Mouse (Mus musculus): Measurements from ENCODE around the gene Nploc4.
"Not testable (repeated sequence)": the region's sequence is repeated elsewhere in the genome, so short reads cannot be mapped to it uniquely, and the experiment has no call there.

Nploc4 gene

GRCm38 (mm10) chr11:120442765-120443280, 5.3 kb upstream of the Nploc4 start:
- in situ Hi-C loops (cut with MboI, MseI): loop anchor here in 1 of 2 experiments (10.0 kb wide), 1 partner anchor 638 kb away; no protein-coding TSS in a partner anchor

DNA sequence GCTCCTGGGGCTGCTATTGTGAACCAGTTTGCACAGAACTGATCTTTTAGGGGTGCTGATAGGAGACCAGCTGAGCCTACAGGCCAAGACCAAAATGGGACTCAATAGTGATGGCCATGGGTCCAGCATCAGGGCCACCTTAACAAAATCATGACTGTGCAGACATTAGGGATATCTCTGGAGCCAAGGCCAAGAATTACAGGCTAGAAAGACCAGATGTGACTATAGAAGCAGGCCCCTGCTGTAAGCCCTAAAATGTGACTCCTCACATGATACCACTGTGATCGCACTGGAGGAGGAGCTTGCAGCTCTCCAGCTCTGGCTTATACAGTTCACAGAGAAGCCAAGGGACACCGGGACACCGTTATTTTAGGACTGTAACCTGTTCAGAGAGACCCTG, 4.8 kb upstream of the Nploc4 start, which contains the start of gene Tspan10:
Gene Tspan10, plus strand, starts transcription at position 301 of the 400 bp plus-strand sequence.
- in situ Hi-C loops (cut with MboI, MseI): loop anchor here in 1 of 2 experiments (10.0 kb wide), 1 partner anchor 638 kb away; no protein-coding TSS in a partner anchor

- in situ Hi-C loops (cut with MboI, MseI): no loop called here
Observed at GRCm38 (mm10) chr11:120437857-120438385, 413 bp upstream of the Nploc4 start.

- in situ Hi-C loops (cut with MboI, MseI): no loop called here
Observed at GRCm38 (mm10) chr11:120426727-120427126, 10.8 kb downstream of the Nploc4 start.

- in situ Hi-C loops (cut with MboI, MseI): no loop called here
Observed at GRCm38 (mm10) chr11:120423569-120424295, 13.8 kb downstream of the Nploc4 start.

GRCm38 (mm10) chr11:120422651-120423568, 14.6 kb downstream of the Nploc4 start:
- in situ Hi-C loops (cut with MboI, MseI): no loop called here

GRCm38 (mm10) chr11:120418592-120418991, 18.9 kb downstream of the Nploc4 start:
- in situ Hi-C loops (cut with MboI, MseI): no loop called here

DNA sequence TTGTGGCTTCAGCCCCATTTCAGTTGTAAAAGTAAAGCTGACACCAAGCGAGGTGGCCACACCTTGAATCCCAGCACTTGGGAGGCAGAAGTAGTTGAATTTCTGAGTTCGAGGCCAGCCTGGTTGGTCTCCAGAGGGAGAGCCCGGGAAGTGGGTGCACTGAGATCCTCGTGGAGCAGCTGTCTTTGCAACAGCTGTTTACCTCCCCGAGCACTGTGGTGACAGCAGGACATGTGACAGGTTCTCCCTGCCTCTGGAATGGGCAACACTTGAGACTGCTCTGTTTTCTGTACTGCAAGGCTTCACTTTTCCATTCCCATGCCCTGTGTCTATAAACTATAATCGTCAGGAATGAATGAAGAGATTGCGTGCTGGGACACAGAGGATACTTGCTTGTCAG, 19.7 kb downstream of the Nploc4 start:
- in situ Hi-C loops (cut with MboI, MseI): no loop called here

- in situ Hi-C loops (cut with MboI, MseI): not testable (repeated sequence)
Observed at GRCm38 (mm10) chr11:120413621-120414020, 23.9 kb downstream of the Nploc4 start.

- in situ Hi-C loops (cut with MboI, MseI): no loop called here
Observed at GRCm38 (mm10) chr11:120406445-120406844, 31.1 kb downstream of the Nploc4 start.

DNA sequence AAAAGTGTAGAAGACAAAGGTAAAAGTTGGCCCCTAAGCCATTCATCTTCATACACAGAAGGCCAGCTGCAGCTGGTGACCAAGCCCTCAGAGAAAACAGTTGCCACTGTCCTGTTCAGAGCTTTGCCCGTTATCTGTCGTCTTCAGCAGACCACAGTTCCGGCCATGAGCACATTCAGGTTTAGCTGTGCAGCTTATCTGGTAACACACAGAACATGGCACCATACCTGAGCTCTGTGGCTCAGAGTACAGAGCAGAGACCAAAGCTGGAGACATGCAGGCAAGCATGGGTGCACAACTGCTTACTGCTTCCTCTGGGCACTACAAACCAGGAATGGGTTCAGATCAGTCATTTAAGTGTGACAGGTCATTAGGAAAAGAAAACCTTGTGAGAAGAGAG, 31.6 kb downstream of the Nploc4 start:
- in situ Hi-C loops (cut with MboI, MseI): no loop called here

GRCm38 (mm10) chr11:120404814-120405213, 32.7 kb downstream of the Nploc4 start:
- in situ Hi-C loops (cut with MboI, MseI): no loop called here

- in situ Hi-C loops (cut with MboI, MseI): no loop called here
Observed at GRCm38 (mm10) chr11:120399319-120399718, 38.2 kb downstream of the Nploc4 start.

- in situ Hi-C loops (cut with MboI, MseI): no loop called here
Observed at GRCm38 (mm10) chr11:120397602-120398001, 39.9 kb downstream of the Nploc4 start.

- in situ Hi-C loops (cut with MboI, MseI): no loop called here
Observed at GRCm38 (mm10) chr11:120395661-120396060, 41.8 kb downstream of the Nploc4 start.

DNA sequence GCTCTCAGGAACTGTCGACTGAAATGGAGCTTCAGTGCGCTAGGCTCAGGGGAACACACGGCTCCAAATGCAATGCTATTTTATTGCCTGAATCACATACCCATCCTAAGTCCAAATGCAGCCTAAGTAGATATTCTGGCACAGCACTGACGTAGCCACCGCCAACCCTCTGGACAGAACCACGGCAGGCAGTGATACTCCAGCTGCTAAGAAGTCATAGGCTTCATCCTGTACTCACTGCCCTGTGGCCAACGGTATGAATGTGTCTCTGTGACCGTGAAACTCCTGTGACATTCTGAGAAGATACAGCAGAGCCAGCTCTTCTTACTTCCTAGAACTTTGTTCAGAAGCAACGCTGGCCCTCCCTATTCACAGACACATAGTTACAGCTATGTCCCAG, 48.9 kb downstream of the Nploc4 start:
- in situ Hi-C loops (cut with MboI, MseI): no loop called here

- in situ Hi-C loops (cut with MboI, MseI): no loop called here
Observed at GRCm38 (mm10) chr11:120387157-120387556, 50.4 kb downstream of the Nploc4 start.

DNA sequence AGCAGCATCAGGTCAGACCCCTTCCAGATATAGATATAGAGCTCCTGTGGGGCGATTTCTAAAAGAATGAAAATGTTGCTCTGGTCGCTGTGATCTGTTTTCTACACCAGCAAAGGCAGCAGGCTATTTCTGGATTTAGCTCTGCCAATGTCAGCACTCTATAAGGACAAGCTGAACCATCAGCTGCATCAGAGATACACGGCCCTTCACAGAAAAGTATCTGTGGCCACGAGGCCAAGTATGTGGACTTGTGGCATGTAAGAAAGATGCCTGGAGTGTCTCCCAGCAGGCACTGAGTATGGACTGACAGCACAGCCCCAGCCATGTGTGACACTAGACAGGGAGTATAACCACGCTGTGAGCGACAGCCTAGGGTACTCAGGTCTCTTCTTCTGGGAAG, 50.9 kb downstream of the Nploc4 start:
- in situ Hi-C loops (cut with MboI, MseI): no loop called here

DNA sequence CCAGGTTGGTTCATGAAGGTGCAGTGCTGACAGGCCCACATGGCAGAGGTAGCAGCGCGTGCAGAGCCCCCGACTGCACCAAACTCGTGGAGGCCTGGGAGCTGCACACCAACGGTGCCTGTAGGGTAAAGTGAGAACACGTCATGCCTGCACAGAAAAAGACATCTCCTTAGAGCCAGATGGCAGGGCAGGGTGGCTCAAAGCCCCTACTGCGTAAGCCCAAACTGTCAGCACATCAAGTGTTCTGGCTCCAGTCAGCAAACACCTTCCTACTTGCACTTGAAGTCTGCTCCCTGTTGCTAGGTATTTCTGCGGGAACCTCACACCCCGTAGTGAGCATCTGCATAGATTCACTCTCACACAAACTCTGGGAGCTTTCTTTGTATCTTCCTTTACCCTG, 55.0 kb downstream of the Nploc4 start:
- in situ Hi-C loops (cut with MboI, MseI): no loop called here

GRCm38 (mm10) chr11:120381157-120381556, 56.4 kb downstream of the Nploc4 start:
- in situ Hi-C loops (cut with MboI, MseI): no loop called here

DNA sequence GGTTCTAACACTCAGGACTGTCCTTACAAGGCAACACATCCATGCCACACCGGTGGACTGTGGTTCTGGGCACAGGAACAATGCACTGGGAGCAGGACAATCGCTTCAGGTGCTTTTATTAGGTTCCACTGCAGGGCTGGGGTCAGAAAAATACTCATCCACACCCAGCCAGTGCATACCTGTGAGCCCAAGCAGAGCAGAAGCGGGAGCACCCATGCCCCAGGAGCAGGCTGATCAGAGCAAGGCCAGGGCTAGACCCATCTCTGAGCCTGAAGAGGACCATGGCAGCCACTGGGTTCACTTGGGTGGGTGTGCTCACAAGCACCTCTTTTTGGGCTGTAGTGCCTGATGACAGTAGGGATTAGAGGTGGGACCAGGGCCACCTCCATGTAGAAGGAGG, 57.2 kb downstream of the Nploc4 start:
- in situ Hi-C loops (cut with MboI, MseI): no loop called here

All from T-helper 17 cell (primary cell).